In genomic region chr13:41427046-41427445, GRCm38 (mm10) we compare ENCODE assay signal across 22 mouse cellular contexts.
DNase-seq lines count a peak whose midpoint lies in the region; ATAC-seq and TF ChIP-seq lines count a peak whose summit lies in the region.
"Had no signal": no experiment of that assay in that cellular context is flagged by ENCODE, and none has a peak within 500 bp of the region (broad histone marks: within the 10 kb centered on the region; RNA-seq: fewer than 3 reads in every experiment).

No protein-coding gene starts in this region.

- no peak for TF ChIP-seq CTCF in liver, postnatal 0 days (IDR thresholded peaks at IDR 0.05; ENCODE audit: low read depth)

- H3K4me3 ChIP-seq in liver, postnatal 0 days (ENCODE audit: low read depth, low read length): no peak overlapping the region
- H3K4me3 ChIP-seq in liver, embryonic 12.5 days: no peak overlapping the region
- H3K4me3 ChIP-seq: forebrain, embryonic 10.5 days; forebrain, embryonic 13.5 days; gastrocnemius, adult 2 months; hindbrain, embryonic 12.5 days; hindbrain, embryonic 15.5 days had no signal

- H3K27me3 ChIP-seq in liver, postnatal 0 days (ENCODE audit: insufficient read depth, low read length): no peaks in the 10 kb centered on the region
- H3K27me3 ChIP-seq in liver, embryonic 12.5 days (replicated peaks): no peaks in the 10 kb centered on the region
- no peaks in the 10 kb centered on the region for H3K27me3 ChIP-seq in splenic B cell, adult 2 months (ENCODE audit: control insufficient read depth, insufficient read depth, low read length, poor library complexity, severe bottlenecking)
- H3K27me3 ChIP-seq: forebrain, embryonic 13.5 days; hindbrain, embryonic 12.5 days; hindbrain, embryonic 15.5 days had no signal

- TF ChIP-seq EP300 in liver, postnatal 0 days (IDR thresholded peaks at IDR 0.05; ENCODE audit: low read depth): no peak

- no peak for ATAC-seq in liver, postnatal 0 days
- ATAC-seq in liver, embryonic 12.5 days: no peak
- ATAC-seq: activated CD4-positive, CD25-positive, alpha-beta regulatory T cell, adult 4 months; CD4-positive, CD25-positive, alpha-beta regulatory T cell, adult 4 months; forebrain, embryonic 13.5 days; forebrain, embryonic 16.5 days had no signal

- H3K9me3 ChIP-seq in liver, postnatal 0 days (ENCODE audit: low read length): no peaks in the 10 kb centered on the region
- no peaks in the 10 kb centered on the region for H3K9me3 ChIP-seq in liver, embryonic 12.5 days (replicated peaks)
- H3K9me3 ChIP-seq: forebrain, embryonic 10.5 days; forebrain, embryonic 13.5 days; hindbrain, embryonic 12.5 days; hindbrain, embryonic 15.5 days had no signal

- H3K4me1 ChIP-seq in liver, postnatal 0 days (ENCODE audit: insufficient read depth): peaks cover 10% of the 10 kb centered on the region; the same call in 1 of the 2 replicates
- H3K4me1 ChIP-seq in liver, embryonic 12.5 days: no peaks in the 10 kb centered on the region
- H3K4me1 ChIP-seq: forebrain, embryonic 10.5 days; forebrain, embryonic 13.5 days; hindbrain, embryonic 12.5 days; hindbrain, embryonic 15.5 days had no signal

- no peaks in the 10 kb centered on the region for H3K36me3 ChIP-seq in liver, postnatal 0 days (replicated peaks; ENCODE audit: insufficient read depth, low read length)
- H3K36me3 ChIP-seq in liver, embryonic 12.5 days: no peaks in the 10 kb centered on the region
- H3K36me3 ChIP-seq in splenic B cell, adult 2 months (ENCODE audit: control insufficient read depth, insufficient read depth, low read length, poor library complexity, severe bottlenecking): peaks cover 14% of the 10 kb centered on the region
- H3K36me3 ChIP-seq: forebrain, embryonic 10.5 days; hindbrain, embryonic 12.5 days; hindbrain, embryonic 15.5 days had no signal

- H3K4me2 ChIP-seq in liver, postnatal 0 days (ENCODE audit: low read depth, low read length): no peak overlapping the region
- no peak overlapping the region for H3K4me2 ChIP-seq in liver, embryonic 12.5 days
- H3K4me2 ChIP-seq: forebrain, embryonic 13.5 days; heart, embryonic 11.5 days; hindbrain, embryonic 12.5 days; hindbrain, embryonic 15.5 days had no signal

- 81% methylated on average over 3 of the region's 3 CpGs for WGBS in liver, postnatal 0 days (ENCODE audit: insufficient replicate concordance)
- WGBS in liver, embryonic 12.5 days (ENCODE audit: insufficient replicate concordance): 71% methylated on average over 3 of the region's 3 CpGs

- H3K9ac ChIP-seq in liver, postnatal 0 days (replicated peaks): no peak overlapping the region
- H3K9ac ChIP-seq in liver, embryonic 12.5 days: no peak overlapping the region
- H3K9ac ChIP-seq: forebrain, embryonic 13.5 days; hindbrain, embryonic 12.5 days; hindbrain, embryonic 15.5 days had no signal

- peak; percentile 29 for DNase-seq in liver, postnatal 0 days
- peak; percentile 44 to 59 for DNase-seq in spleen, postnatal 36 days (ENCODE audit: low spot score in 2 of 2)
- DNase-seq in spleen, postnatal 4 days (ENCODE audit: low spot score in 2 of 2): no peak
- peak; percentile 64 for DNase-seq in splenic B cell, adult 2 months (ENCODE audit: low read depth, low spot score)
- DNase-seq in testis, postnatal 14 days (ENCODE audit: low spot score): no peak
- DNase-seq: adrenal gland, adult 8-10 months; adrenal gland, postnatal 25 days; cerebellum, adult 18-20 months; cerebellum, adult 9-10 months; cerebellum, postnatal 14 days; gastrocnemius, adult 2 months; gastrocnemius, postnatal 14 days; heart, adult 11 months had no signal

- H3K27ac ChIP-seq in liver, postnatal 0 days (ENCODE audit: low read depth): peak overlapping the region; percentile 37; the same call in 1 of the 2 replicates
- no peak overlapping the region for H3K27ac ChIP-seq in liver, embryonic 12.5 days
- H3K27ac ChIP-seq: forebrain, embryonic 10.5 days; forebrain, embryonic 13.5 days; gastrocnemius, adult 2 months; hindbrain, embryonic 12.5 days; hindbrain, embryonic 15.5 days had no signal

Comparison
In these comparisons a context has a peak if more than half of its experiments do, and no peak if none do; other contexts are left out.
1. DNase-seq: peak in liver, postnatal 0 days (single experiment), spleen, postnatal 36 days (2 of 2) and splenic B cell, adult 2 months (single experiment); none in spleen, postnatal 4 days (0 of 2) and testis, postnatal 14 days (single experiment).